Mouse (Mus musculus) brain, embryonic 14.5 days (tissue): Measurements from ENCODE around the gene Ptpn18. TPM values are rescaled to one million over a fixed set of nuclear protein-coding genes. Genes with fewer than 3 reads are reported as not detected.

Experiments
- DNase-seq: peaks from one replicate; pipeline ENCODE4 v3.0.0-alpha.2; 2011; ENCODE audit warnings: low read depth
- CTCF ChIP-seq: fragments of 200-500 bp; IDR thresholded peaks from 2 replicates; pipeline ENCODE4 v1.5.1; 2012; ENCODE audit warnings: inconsistent platforms, mild to moderate bottlenecking, moderate library complexity, borderline replicate concordance; ENCODE audit not compliant: insufficient read depth, insufficient read length; ENCODE audit errors: extremely low read depth
- POLR2A ChIP-seq: fragments of 200-500 bp; IDR thresholded peaks from 2 replicates; pipeline ENCODE4 v1.6.1; 2012; ENCODE audit warnings: mild to moderate bottlenecking, inconsistent platforms, borderline replicate concordance; ENCODE audit not compliant: poor library complexity, insufficient read depth, insufficient read length, severe bottlenecking; ENCODE audit errors: extremely low read depth
- polyA plus RNA-seq: library from polyadenylated mRNA; depleted of rRNA; stranded (reverse); fragments of >200 nt; gene quantifications from 2 replicates; pipeline ENCODE4 v1.2.3, GENCODE M21; 2012

Ptpn18 gene
- polyA plus RNA-seq, 1 experiment: 12.3 TPM

DNA sequence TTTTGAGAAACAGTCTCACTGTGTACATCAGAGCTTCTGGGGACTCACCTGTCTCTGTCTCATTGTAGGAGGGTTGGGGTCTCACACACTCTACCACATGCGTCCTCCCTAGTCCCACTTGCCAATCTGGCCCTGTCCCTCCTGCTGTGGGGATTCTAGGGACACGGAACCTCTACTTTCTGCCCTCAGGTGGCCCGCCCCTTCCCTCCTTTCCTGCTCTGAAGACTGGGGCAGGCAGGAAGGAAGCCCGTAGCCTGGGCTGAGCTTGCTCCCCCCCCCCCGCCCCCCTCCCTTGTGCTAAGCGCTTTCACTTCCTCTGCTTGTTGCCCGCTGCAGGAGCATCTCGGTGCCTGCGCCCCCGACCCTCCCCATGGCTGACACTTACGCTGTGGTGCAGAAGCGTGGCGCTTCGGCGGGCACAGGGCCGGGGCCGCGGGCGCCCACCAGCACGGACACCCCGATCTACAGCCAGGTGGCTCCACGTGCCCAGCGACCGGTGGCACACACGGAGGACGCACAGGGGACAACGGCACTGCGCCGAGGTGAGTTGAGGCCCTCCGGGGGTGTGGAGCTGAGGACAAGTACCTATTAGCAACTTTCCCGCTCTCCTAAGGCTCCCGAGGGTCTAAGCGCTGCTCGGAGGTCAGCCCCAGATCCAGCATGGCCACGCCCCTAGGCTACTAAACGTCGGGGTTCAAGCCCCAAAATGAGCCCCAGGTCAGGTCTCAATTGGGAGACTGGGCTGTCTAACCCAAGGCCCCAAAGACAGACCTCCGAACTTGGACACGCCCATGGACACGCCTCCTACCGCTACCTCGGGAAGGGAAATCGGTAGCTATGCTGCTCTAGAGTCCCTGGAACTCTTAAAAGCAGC, 13.1 kb downstream of the Ptpn18 start:
- TF ChIP-seq POLR2A: no peak
- no peak for TF ChIP-seq CTCF
- DNase-seq: peak; percentile 20

DNA sequence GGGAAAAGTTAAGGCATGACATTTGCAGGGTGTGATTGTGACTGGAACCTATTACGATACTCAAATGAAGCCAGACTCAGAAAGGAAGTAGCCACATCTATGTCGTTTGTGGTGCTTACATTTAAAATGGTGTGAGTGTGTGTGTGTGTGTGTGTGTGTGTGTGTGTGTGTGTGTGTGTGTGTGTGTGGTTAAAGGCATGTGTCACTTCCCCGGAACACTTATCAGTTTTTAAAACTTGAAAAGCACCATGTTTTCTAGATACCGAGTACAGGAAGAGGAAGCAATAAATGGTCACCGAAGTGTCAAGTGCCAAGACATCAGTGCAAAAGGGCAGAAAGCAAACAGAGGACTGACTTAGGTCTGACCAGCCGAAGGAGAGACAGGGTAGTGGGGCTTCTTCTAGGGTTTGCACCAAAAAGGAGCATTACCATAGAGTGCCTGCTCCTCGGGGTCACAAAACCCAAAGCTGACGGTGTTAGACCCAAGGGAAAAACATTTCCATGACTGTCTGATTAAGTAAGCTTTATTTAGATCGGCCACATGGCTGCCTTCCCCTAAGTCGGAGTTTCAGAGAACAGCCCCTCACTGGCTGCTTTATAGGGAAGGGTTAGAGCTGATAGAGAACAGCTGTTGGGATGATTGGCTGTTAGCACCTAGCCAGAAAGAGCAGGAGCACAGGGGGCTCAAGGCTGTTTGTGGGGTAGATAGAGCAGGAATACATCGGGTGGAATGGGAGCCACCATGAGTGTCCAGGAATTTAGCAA, 19.5 kb downstream of the Ptpn18 start:
- TF ChIP-seq CTCF (no peak), POLR2A (no peak)
- no peak for DNase-seq

DNA sequence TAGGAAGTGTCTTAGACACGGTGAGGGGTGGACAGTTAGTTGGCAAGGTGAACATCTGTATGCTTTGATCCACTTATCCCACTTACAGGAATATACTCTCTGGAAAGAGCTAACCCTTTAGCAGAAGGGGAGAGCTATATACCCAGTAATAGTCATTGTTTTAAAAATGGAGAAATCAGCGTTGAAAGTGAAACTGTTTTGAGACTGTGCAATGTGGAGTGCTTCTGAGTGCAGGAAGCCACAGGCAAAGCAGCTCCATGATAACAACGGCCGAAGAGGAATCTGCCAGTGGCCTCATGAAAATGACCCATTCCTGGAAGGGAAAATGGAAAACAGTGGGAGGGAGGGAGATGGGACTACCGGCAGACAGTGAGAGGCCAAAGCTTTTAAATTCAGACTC, 21.2 kb downstream of the Ptpn18 start:
- DNase-seq: no peak
- TF ChIP-seq CTCF (no peak), POLR2A (no peak)

DNA sequence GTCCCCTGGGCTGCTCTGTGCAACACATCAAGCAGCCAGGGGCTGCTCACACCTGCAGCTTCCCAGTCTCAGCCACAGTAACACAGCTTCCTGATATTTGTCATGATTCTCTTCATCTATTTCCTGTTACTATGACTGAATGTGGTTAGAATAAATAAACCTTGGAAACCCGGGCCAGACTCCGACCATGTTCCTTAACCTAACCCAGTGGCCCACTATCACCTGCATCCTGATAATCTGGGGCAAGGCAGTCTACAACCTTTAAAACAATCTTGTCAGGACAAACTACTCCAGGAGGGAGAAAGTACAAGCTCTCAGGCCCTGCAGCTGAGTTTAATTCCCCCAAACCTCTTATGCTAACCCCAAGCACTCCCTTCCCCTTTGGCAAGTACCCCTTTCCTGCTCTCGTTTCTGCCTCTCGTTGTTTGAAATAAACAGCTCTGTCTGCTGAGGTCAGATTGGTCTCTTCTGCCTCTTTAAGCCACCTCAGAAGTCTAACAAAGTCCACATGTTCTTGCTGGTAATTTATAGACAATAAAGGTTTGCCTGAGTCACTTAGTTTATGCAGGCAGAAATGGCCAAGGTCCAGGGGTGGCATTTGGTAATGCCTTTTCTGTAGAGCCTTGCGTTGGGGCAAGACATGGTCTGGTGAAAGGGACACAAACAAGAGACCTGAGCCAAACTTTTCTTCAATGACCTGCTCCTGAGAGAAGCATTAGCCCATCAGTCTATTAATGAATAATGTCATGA, 22.5 kb downstream of the Ptpn18 start:
- TF ChIP-seq CTCF (no peak), POLR2A (no peak)
- DNase-seq: no peak

DNA sequence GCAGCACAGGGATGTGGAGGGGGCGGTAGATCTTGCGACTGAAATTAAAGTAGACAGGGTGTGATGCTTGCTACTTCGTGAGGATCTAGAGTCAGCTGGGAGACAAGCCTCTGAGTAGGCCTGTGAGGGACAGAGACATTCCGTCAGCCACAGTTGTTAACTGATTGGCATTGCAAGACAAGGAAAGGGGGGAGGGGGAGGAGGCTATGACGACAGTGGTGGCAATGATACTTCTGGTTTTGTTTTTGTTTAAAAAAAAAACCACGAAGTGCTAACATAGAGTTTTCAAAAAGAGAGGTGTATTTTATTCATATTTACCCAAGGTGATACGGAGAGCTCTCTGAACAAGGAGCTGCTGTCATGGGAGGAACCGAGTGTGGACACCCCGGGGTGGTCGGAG, 24.9 kb downstream of the Ptpn18 start:
- no peak for TF ChIP-seq CTCF
- TF ChIP-seq POLR2A: no peak
- DNase-seq: no peak

DNA sequence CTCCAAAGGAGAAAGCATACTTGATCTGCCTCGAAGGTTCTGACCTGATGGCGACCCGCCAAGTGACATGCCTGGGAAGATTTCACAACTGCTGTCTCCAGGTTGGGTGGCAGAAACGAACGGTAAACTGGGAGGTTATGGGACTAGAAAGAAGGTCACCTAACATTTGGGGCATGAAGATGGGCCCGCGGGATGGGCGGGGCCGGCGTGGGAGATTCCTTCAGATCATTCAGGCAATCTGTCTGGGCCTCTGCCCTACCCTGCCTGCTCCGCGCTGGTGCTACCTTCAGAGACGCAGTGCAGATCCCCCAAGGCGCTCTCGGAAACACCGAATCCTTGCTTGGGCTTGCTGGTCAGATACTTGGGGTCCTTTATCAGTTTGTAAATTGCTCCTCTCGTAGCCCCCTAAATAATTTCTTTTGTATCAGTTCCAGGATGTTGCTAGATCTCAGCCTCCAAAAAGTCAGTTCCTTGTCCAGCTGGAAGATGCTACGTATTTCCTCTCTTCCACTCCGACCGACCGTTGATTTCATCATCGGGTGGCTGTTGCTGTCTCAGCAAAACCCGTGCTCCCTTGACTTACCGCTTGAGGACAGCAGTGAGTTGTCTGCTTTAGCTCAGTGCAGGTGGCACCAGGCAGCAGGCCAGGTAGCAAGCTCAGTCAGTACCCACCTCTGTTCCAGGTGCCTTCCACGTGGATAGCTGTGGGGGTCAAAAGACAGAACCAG, 26.1 kb downstream of the Ptpn18 start:
- TF ChIP-seq POLR2A (no peak), CTCF (peak; percentile 66)
- peak; percentile 69 for DNase-seq

DNA sequence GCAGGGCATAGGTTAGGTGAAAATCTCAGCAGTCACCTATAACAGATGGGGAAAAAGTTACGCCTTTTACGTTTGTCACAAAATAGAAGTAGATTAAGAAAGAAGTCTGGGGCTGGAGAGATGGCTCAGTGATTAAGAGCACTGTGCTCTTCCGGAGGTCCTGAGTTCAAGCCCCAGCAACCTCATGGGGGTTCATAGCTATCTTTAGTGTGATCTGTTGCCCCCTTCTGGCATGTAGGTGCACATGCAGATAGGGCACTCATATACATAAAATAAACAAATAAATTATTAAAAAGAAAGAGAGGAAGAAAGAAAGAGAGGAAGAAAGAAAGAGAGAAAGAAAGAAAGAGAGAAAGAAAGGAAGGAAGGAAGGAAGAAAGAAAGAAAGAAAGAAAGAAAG, 27.8 kb downstream of the Ptpn18 start:
- TF ChIP-seq POLR2A: no peak
- no peak for TF ChIP-seq CTCF
- no peak for DNase-seq

DNA sequence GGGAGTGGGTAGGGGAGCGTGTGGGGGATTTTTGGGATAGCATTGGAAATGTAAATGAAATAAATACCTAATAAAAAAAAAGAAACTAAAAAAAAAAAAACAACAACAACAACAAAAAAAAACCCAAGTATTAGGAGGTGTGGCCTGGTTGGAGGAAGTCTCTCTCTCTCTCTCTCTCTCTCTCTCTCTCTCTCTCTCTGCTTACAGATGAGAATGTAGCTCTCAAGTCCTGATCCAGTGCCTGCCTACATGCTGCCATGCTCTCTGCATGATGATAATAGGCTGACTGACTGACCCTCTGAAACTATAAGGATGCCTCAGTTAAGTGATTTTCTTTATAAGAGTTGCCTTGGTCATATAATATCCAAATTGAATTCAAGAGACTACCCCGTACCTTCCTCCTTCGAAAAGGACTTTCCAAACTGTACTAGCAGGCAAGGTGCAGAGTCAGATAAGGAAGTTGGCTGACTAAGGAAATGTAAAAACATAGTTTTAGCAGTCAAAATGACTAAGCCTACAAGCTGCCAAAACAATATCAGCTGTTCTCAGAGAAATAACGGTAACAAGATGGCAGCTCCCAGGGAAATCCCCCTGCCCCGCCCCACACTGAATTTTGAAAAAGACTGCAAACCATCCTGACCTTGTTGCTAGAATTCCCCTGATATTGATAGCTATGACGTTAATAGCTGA, 30.4 kb downstream of the Ptpn18 start:
- no peak for DNase-seq
- TF ChIP-seq CTCF: no peak
- no peak for TF ChIP-seq POLR2A

DNA sequence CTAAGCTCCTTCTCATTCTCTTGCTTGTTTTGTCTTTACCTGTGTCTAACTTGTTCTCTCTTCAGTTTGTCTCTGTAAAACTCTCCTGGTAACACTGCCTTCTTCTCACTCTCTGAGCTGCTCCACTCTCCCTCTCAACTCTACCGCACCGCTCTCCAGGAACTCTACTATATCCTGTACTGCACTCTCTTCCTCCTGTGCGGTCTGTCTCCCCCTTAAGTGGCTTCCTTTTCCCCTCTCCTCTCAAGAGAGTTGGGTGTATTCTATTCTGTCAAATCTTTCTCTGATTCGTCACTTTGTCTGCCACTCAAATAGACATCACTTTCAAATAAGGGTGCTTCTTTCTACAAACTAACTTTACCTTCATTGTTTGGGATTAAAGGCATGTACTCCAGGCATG, 31.9 kb downstream of the Ptpn18 start:
- no peak for DNase-seq
- no peak for TF ChIP-seq CTCF
- TF ChIP-seq POLR2A: no peak

DNA sequence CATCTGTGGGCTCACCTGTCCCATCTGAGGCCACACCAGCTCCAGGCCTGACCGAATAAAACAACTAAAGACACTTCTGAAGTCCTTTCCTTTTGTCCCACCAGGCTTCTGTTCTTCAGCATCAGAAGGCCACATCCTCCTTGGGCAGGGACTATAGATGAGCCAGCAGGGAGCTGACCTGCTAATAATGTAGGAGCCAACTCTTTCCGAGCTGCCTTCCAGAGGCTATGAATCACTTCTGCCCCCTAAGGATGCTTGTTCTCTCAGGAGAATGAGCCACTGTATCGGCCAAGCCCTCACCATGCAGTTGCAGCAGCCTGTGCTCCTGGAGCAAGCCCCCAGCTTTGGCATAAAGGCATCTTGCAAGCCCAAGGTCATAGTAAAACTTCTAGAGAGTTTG, 43.4 kb downstream of the Ptpn18 start:
- no peak for TF ChIP-seq POLR2A
- DNase-seq: no peak
